Mouse (Mus musculus): ENCODE results near the gene Rap1gap2.

GRCm38 (mm10) chr11:74438249-74438648 is 172.5 kb downstream of the Rap1gap2 start:
- TF ChIP-seq MEF2A (IDR thresholded peaks at IDR 0.05; ENCODE audit: extremely low read depth, insufficient replicate concordance, low read depth, low read length, poor library complexity, severe bottlenecking) = no peak
- TF ChIP-seq MYB (IDR thresholded peaks at IDR 0.05; ENCODE audit: low read depth, low read length) = no peak
- TF ChIP-seq ZMIZ1 (IDR thresholded peaks at IDR 0.05; ENCODE audit: low read depth, low read length) = no peak
- TF ChIP-seq CTCF (IDR thresholded peaks at IDR 0.05 in 2 of 3, conservative IDR thresholded peaks at IDR 0.05 in 1 of 3; ENCODE audit: control insufficient read depth in 1 of 3, insufficient read depth in 1 of 3, low read depth in 2 of 3, low read length in 3 of 3, poor library complexity in 1 of 3, severe bottlenecking in 1 of 3) = no peak
- no peak for TF ChIP-seq NRF1 (IDR thresholded peaks at IDR 0.05; ENCODE audit: insufficient read depth, low read depth, low read length, poor library complexity, severe bottlenecking)
- TF ChIP-seq CHD2 (IDR thresholded peaks at IDR 0.05; ENCODE audit: low read length) = no peak
- TF ChIP-seq POLR2A (IDR thresholded peaks at IDR 0.05; ENCODE audit: control insufficient read depth in 1 of 2, insufficient read depth in 1 of 2, low read depth in 1 of 2, low read length in 2 of 2, poor library complexity in 1 of 2) = no peak
- TF ChIP-seq E2F4 (IDR thresholded peaks at IDR 0.05; ENCODE audit: borderline replicate concordance, low read depth, low read length) = no peak
- TF ChIP-seq HCFC1 (IDR thresholded peaks at IDR 0.05; ENCODE audit: low read depth, low read length) = no peak
